In genomic region chr9:25175039-25175442, GRCm38 (mm10) we compare ENCODE assay signal across 8 mouse cellular contexts. TPM values are rescaled to one million over a fixed set of nuclear protein-coding genes. Genes with fewer than 3 reads are reported as not detected.
DNase-seq lines count a peak whose midpoint lies in the region; ATAC-seq and TF ChIP-seq lines count a peak whose summit lies in the region.

No protein-coding gene starts in this region.

- no peak overlapping the region for H3K9ac ChIP-seq in heart, embryonic 15.5 days
- H3K9ac ChIP-seq in stomach, postnatal 0 days (ENCODE audit: low read length) = no peak overlapping the region

- peak overlapping the region; percentile 35 for H3K4me2 ChIP-seq in heart, embryonic 15.5 days
- no peak overlapping the region; the same call in 1 of the 2 replicates for H3K4me2 ChIP-seq in stomach, postnatal 0 days (replicated peaks; ENCODE audit: low read depth)

- no peaks in the 10 kb centered on the region for H3K36me3 ChIP-seq in heart, embryonic 15.5 days
- H3K36me3 ChIP-seq in stomach, postnatal 0 days (ENCODE audit: control insufficient read depth, insufficient read depth, low read length) = no peaks in the 10 kb centered on the region

- no peaks in the 10 kb centered on the region for H3K9me3 ChIP-seq in heart, embryonic 15.5 days (replicated peaks)
- H3K9me3 ChIP-seq in stomach, postnatal 0 days (ENCODE audit: control insufficient read depth, low read length) = no peaks in the 10 kb centered on the region

- H3K4me1 ChIP-seq in heart, embryonic 15.5 days (replicated peaks) = peaks cover 47% of the 10 kb centered on the region
- H3K4me1 ChIP-seq in stomach, postnatal 0 days (replicated peaks; ENCODE audit: control insufficient read depth, insufficient read depth) = peaks cover 5% of the 10 kb centered on the region; the same call in 1 of the 2 replicates

- H3K27me3 ChIP-seq in heart, embryonic 15.5 days = no peaks in the 10 kb centered on the region
- no peaks in the 10 kb centered on the region for H3K27me3 ChIP-seq in stomach, postnatal 0 days (ENCODE audit: control insufficient read depth, insufficient read depth, low read length)

- peak overlapping the region; percentile 83 for H3K27ac ChIP-seq in heart, embryonic 15.5 days
- H3K27ac ChIP-seq in layer of hippocampus, adult 2 months = peak overlapping the region; percentile 95
- peak overlapping the region; percentile 45 for H3K27ac ChIP-seq in stomach, postnatal 0 days (replicated peaks)

- no peak overlapping the region for H3K4me3 ChIP-seq in heart, embryonic 15.5 days
- H3K4me3 ChIP-seq in layer of hippocampus, adult 2 months = peak overlapping the region; percentile 20
- H3K4me3 ChIP-seq in stomach, postnatal 0 days (ENCODE audit: low read depth, low read length) = no peak overlapping the region

- ATAC-seq in heart, embryonic 15.5 days (replicated peaks; ENCODE audit: insufficient number of reproducible peaks, insufficient read depth, low FRiP score, low read depth) = peak; percentile 44; the same call in 1 of the 2 replicates
- no peak; the same call in 1 of the 2 replicates for ATAC-seq in stomach, postnatal 0 days (ENCODE audit: low FRiP score, low TSS enrichment)
- ATAC-seq in megakaryocyte-erythroid progenitor cell, adult 5-6 weeks (replicated peaks; ENCODE audit: low FRiP score, low TSS enrichment, poor library complexity, severe bottlenecking) = no peak

- WGBS in heart, embryonic 15.5 days = 14% methylated on average over 5 of the region's 5 CpGs
- 21% methylated on average over 5 of the region's 5 CpGs for WGBS in stomach, postnatal 0 days

- TF ChIP-seq CTCF in layer of hippocampus, adult 2 months (conservative IDR thresholded peaks at IDR 0.05) = peak; percentile 47
- TF ChIP-seq CTCF in stomach, postnatal 0 days (IDR thresholded peaks at IDR 0.05; ENCODE audit: low read depth) = peak; percentile 31; the same call in 1 of the 2 replicates

- peak; percentile 26 for TF ChIP-seq EP300 in stomach, postnatal 0 days (optimal IDR thresholded peaks at IDR 0.05)

- DNase-seq in urinary bladder, postnatal 14 days (ENCODE audit: low spot score) = peak; percentile 56
- no peak for DNase-seq in urinary bladder, postnatal 10 days (ENCODE audit: low spot score)
- peak; percentile 56 for DNase-seq in fibroblast of lung, adult 2 months (ENCODE audit: low read depth)
- DNase-seq in layer of hippocampus, adult 2 months (ENCODE audit: low spot score in 2 of 2) = peak; percentile 78 to 90
- peak; percentile 71 for DNase-seq in lung, postnatal 14 days
- peak; percentile 27 for DNase-seq in stomach, postnatal 0 days (ENCODE audit: low spot score)

RNA-seq across cellular contexts. Expression of gene Herpud2, which starts 23.4 kb away (rescaled TPM):
- polyA plus RNA-seq in heart, embryonic 15.5 days (2015; fragmentation: Nextera tagmentation; extraction: Ambion mirVana) = 29.2 and 33.2 TPM in 2 replicates
- 10 to 100 TPM; 44.4 to 46.5 TPM for total RNA-seq in layer of hippocampus, adult 2 months (2021)
- 24.3 and 25.8 TPM in 2 replicates for polyA plus RNA-seq in stomach, postnatal 0 days (2015; fragmentation: Nextera tagmentation; extraction: Ambion mirVana)
- total RNA-seq in megakaryocyte-erythroid progenitor cell, adult 5-6 weeks (2014; fragmentation: Nextera tagmentation) = 26.4 and 28.0 TPM in 2 replicates
- total RNA-seq in megakaryocyte-erythroid progenitor cell, adult 5-6 weeks (2017) = 12.6 and 13.9 TPM in 2 replicates

Comparison
In these comparisons a context has a peak if more than half of its experiments do, and no peak if none do; other contexts are left out.
1. H3K27ac ChIP-seq: peak in every context shown above with its lines; median percentile 95 in layer of hippocampus, adult 2 months; 83 in heart, embryonic 15.5 days; 45 in stomach, postnatal 0 days.